Mouse (Mus musculus): ENCODE results near the gene Lef1. TPM values are rescaled to one million over a fixed set of nuclear protein-coding genes. Genes with fewer than 3 reads are reported as not detected.
A peak's percentile ranks its signal among the peaks of the same experiment; 100 is the strongest.

Gene Lef1
- polyA plus RNA-seq, 1 experiment from 2014 or later = 48.3 TPM

DNA sequence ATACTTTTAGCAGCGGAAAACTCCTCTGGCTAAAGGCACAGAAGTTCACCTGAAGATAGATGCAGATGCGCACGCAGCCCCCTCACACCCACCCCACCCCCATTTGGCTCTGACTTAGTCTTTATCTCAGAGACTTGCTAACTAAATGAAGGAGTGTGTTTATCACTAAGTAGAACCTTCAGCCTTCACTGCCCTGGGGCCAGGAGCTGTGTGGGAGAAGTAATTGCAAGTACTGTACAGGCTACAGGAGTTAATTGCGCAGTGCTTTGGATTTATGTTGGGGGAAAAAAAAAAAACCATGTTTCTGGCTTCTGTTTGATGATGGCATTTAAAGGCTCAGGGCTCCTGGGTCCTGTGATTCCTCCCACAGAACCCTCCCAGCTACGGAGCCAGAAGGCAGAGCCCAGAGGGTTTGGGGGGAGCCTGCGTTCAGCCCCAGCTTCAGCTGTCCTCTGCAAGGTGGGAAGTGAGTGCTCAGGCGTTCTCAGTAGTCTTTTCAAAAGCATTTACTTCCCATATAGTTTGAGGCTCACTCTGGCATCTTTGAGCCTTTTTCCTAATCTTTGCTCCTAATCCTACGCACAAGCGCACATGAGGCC, 103.9 kb downstream of the Lef1 start:
- Histone ChIP-seq H3K27me3 (ENCODE audit: poor library complexity, severe bottlenecking) (no peaks in the 10 kb centered on the region), H3K36me3 (replicated peaks) (peaks cover 42% of the 10 kb centered on the region), H3K27ac (peak overlapping the region; percentile 3; the same call in 1 of the 2 replicates), H3K4me3 (no peak overlapping the region), H3K9me3 (0 out of 2 replicates have a peak, but pooled peaks cover 3% of the 10 kb centered on the region), H3K4me1 (peaks cover 11% of the 10 kb centered on the region; the same call in 1 of the 2 replicates)
- DNase-seq (ENCODE audit: extremely low spot score, low spot score) = no peak
- WGBS = 88% methylated on average over 9 of the region's 9 CpGs

DNA sequence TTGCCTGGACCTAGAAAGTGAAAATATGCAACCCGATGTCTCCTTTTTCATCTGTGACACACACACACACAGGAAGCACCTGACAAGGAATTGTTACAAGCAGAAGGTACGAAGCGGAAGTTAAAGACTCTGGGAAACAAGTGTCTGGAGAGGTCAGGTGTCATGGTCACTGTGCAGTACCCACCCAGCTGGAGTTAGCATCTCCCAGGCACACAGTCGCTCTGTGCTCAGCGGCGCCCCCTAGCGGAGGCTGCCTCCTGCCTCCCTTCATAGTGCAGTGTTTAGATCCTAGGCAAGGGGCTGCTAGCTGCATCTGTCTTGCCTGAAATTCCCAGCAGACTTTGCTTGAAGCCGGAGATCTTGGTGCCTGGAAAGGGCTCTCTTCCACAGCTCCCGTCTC, 104.6 kb downstream of the Lef1 start:
- H3K27me3 ChIP-seq (ENCODE audit: poor library complexity, severe bottlenecking) = no peaks in the 10 kb centered on the region
- H3K9me3 ChIP-seq = 0 out of 2 replicates have a peak, but pooled peaks cover 3% of the 10 kb centered on the region
- H3K27ac ChIP-seq = no peak overlapping the region
- peaks cover 48% of the 10 kb centered on the region for H3K36me3 ChIP-seq (replicated peaks)
- H3K4me1 ChIP-seq = peaks cover 18% of the 10 kb centered on the region; the same call in 1 of the 2 replicates
- no peak for DNase-seq (ENCODE audit: extremely low spot score, low spot score)
- 62% methylated on average over 9 of the region's 9 CpGs for WGBS
- no peak overlapping the region for H3K4me3 ChIP-seq

DNA sequence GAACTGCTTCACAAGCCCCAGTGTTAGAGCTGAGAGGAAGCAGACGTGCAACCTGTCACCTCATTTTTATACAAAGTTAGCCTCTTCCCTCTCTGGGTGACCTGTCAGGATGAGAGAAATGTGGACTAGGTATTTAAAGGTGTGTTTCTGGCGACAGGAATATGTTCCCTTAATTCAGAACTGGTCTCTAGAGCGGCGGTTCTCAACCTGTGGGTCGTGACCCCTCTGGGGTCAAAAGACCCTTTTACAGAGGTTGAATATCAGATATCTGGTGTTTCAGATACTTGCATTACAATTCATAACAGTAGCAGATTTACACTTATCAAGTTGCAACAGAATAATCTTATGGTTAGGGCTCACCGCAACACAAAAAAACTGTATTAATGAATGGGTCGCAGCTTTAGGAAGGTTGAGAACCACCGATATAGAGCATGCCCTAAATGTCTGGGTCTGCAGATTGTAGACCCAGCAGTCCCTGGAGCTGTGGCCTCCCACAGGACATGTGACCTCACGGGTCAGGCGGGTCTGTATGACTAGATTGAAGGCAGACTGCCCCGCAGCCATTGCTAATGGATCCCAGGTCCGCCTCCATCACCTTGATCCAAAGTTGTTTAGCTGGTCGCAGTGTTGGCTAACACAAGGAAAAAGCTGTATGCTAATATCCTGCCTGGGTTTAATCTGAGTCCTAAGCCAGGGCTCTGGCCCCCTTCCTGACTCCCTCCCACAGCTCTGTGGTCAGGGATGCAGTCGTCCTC, 108.5 kb downstream of the Lef1 start:
- 65% methylated on average over 14 of the region's 14 CpGs for WGBS
- Histone ChIP-seq H3K9me3 (no peaks in the 10 kb centered on the region), H3K36me3 (replicated peaks) (peaks cover 53% of the 10 kb centered on the region), H3K27ac (no peak overlapping the region), H3K27me3 (ENCODE audit: poor library complexity, severe bottlenecking) (no peaks in the 10 kb centered on the region), H3K4me1 (peaks cover 24% of the 10 kb centered on the region; the same call in 1 of the 2 replicates), H3K4me3 (no peak overlapping the region)
- peak; percentile 31 for DNase-seq (ENCODE audit: extremely low spot score, low spot score)

DNA sequence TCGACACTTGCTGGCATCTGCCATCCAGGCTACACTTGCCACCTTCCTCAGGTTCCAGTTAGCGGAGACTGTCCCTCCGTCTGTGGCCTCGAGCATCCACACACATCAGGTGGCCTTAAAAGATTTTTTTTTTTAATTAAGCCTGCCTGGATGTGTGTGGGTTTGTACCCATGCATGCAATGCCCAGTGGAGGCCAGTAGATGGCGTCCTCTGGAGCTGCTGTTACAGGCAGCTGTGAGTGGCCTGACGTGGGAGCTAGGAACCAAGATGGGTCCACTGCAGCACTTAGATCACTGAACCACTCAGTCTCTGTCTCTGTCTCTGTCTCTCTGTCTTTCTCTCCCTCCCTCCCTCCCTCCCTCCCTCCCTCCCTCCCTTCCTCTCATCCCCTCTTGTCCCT, 117.8 kb downstream of the Lef1 start:
- no peak for DNase-seq (ENCODE audit: extremely low spot score, low spot score)
- no peak overlapping the region for H3K27ac ChIP-seq
- H3K4me1 ChIP-seq = 0 out of 2 replicates have a peak, but pooled peaks cover 2% of the 10 kb centered on the region
- no peaks in the 10 kb centered on the region for H3K9me3 ChIP-seq
- no peaks in the 10 kb centered on the region for H3K27me3 ChIP-seq (ENCODE audit: poor library complexity, severe bottlenecking)
- H3K4me3 ChIP-seq = no peak overlapping the region
- peaks cover 52% of the 10 kb centered on the region for H3K36me3 ChIP-seq (replicated peaks)
- WGBS = 83% methylated on average over 6 of the region's 6 CpGs

DNA sequence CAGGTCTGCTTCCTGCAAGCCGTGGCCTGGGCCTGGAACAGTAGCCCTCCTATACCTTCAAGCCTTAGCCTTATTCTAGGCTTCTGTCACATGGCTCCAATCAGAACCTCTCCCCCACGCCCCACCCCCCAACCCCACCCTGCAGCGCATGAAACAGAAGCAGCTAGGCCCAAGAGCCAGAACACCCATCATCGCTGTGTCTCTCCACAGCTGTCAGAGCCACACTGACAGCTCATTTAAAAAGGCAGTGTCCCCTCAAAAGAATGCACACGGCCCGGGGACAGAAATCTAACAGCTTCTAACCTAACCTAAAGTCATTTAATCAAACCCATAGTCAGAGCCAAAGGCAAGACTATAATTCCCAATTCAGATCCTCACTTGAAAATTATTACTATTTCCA, 126.8 kb downstream of the Lef1 start:
- Histone ChIP-seq H3K27me3 (ENCODE audit: poor library complexity, severe bottlenecking) (no peaks in the 10 kb centered on the region), H3K36me3 (replicated peaks) (peaks cover 42% of the 10 kb centered on the region), H3K27ac (peak overlapping the region; percentile 44; the same call in 1 of the 2 replicates), H3K4me1 (peaks cover 11% of the 10 kb centered on the region), H3K4me3 (no peak overlapping the region), H3K9me3 (no peaks in the 10 kb centered on the region)
- no peak for DNase-seq (ENCODE audit: extremely low spot score, low spot score)
- 80% methylated on average over 6 of the region's 6 CpGs for WGBS

DNA sequence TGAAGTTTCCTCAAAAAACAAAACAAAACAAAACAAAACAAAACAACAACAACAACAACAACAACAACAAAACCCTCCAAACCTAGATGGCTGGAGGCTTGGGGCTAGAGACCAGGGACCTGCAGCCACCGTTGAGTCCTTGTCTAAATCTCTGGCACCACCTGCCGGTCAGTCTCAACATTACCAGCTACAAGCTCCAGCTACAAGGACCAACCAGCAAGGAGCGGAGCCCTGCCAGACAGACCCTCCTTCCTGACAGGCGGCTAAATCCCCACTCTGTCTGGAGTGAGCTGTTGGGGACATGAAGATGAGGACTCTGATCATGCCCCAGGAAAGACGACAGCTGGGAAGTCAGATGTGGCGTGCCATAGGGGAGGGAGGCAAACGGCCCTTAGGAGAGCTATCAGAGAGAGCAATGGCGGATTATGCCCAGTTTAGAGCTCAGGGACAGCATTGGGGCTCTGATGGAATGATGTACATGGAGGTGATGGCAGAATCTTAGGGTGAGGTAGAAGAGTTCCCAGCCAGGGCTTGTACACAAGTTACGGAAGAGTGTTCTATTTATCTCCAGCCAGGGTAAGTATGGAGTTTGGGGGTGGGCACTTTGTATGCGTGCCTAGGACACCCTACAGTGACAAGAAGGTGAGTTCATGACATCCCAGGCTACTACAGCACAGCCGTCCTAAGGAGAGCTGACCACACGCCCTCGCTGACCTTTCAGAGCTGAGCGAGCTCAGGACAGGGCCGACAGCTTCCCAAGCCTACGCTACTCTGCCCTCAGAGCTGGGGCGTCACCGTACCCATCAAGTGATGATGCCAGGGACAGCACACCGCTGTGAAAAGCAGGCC, 127.7 kb downstream of the Lef1 start:
- Histone ChIP-seq H3K4me3 (no peak overlapping the region), H3K9me3 (no peaks in the 10 kb centered on the region), H3K27ac (no peak overlapping the region), H3K36me3 (replicated peaks) (peaks cover 44% of the 10 kb centered on the region), H3K4me1 (peaks cover 11% of the 10 kb centered on the region), H3K27me3 (ENCODE audit: poor library complexity, severe bottlenecking) (no peaks in the 10 kb centered on the region)
- 60% methylated on average over 19 of the region's 19 CpGs for WGBS
- peak; percentile 87 for DNase-seq (ENCODE audit: extremely low spot score, low spot score)

DNA sequence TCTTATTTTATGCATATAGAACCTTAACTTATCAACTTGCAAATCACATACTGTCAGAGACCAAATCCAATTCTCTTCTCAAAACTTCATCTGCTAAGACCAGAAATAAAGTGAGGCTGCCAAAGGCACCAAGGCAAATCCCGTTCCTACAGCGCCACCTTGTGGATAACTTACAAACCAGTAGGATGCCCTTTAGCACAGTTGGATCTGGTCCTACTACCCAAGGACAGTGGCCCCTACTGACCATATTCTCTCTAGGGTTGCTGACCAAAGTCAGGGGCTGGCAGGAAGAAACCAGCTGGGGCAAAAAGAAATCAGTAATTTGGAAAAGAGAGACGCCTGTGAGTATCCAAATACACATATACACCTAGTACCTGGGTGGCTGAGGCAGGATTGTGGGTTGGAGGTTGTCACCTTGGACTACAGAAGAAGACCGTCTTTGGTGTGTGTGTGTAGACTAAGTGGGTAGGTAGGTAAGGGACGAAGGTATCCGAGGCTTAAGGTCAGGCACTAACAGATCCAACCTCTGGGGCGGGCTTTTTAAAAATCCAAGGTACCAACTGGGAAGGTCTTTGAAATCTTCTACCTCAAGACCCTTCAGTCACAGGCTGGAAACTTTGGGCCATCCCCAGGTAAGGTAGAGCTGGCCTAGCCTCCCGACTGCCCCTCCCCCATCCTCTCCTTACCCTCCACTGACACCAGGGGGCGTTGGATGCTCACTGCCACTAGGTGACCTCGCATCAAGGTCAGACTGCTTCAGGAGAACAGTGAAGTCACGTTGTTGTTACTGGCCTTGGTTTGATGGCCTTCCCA, 135.7 kb downstream of the Lef1 start:
- Histone ChIP-seq H3K27ac (no peak overlapping the region), H3K36me3 (replicated peaks) (peaks cover 62% of the 10 kb centered on the region), H3K9me3 (no peaks in the 10 kb centered on the region), H3K27me3 (ENCODE audit: poor library complexity, severe bottlenecking) (no peaks in the 10 kb centered on the region), H3K4me3 (no peak overlapping the region), H3K4me1 (peaks cover 6% of the 10 kb centered on the region)
- 58% methylated on average over 11 of the region's 11 CpGs for WGBS
- peak; percentile 57 for DNase-seq (ENCODE audit: extremely low spot score, low spot score)

DNA sequence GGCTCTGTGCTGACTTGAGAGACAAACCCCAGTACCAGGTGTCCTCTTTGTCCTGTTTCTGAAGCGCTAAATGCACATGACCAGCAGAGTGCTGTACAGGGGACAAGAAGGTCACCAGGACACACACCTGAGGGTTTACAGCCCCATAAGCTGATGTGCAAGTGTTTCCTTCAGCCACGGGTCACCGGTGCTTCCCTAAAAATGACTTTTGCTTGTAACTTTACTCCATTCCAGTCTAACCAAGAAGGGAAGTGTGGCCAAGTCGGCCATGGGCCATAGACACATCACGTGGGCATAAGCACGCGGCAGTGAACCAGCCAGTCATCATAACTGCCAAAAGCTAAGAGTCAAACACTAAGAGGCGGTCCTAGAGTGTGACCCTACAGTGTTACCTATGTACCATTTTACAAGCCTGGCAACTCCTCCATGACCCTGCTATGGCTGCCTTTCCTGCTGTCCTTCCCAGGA, 136.3 kb downstream of the Lef1 start:
- Histone ChIP-seq H3K27me3 (ENCODE audit: poor library complexity, severe bottlenecking) (no peaks in the 10 kb centered on the region), H3K36me3 (replicated peaks) (peaks cover 58% of the 10 kb centered on the region), H3K9me3 (no peaks in the 10 kb centered on the region), H3K4me3 (no peak overlapping the region), H3K27ac (no peak overlapping the region), H3K4me1 (peaks cover 6% of the 10 kb centered on the region)
- WGBS = 95% methylated on average over 8 of the region's 8 CpGs
- DNase-seq (ENCODE audit: extremely low spot score, low spot score) = no peak

DNA sequence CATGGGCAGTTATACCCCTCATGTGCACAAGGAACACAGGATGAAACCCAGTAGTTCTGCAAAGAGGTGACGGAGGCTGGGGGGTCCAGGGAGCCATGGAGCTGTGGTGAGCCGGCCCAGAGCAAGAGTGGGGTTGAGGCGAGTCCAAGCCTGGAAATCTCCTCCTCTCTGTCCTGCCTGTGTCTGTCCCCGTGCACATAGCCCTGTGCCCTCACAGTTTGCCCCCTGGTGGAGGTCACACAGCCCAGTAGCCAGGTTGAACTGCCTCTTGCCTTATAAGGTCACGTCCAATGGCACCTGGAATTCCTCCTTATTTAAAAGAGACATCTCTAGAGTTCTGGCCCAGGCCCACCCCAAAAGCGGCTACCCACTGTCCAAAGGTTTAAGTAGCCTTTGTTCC, 137.2 kb downstream of the Lef1 start:
- no peak for DNase-seq (ENCODE audit: extremely low spot score, low spot score)
- Histone ChIP-seq H3K36me3 (replicated peaks) (peaks cover 51% of the 10 kb centered on the region), H3K27ac (no peak overlapping the region), H3K4me3 (no peak overlapping the region), H3K27me3 (ENCODE audit: poor library complexity, severe bottlenecking) (no peaks in the 10 kb centered on the region), H3K4me1 (peaks cover 6% of the 10 kb centered on the region), H3K9me3 (no peaks in the 10 kb centered on the region)
- 76% methylated on average over 6 of the region's 6 CpGs for WGBS

DNA sequence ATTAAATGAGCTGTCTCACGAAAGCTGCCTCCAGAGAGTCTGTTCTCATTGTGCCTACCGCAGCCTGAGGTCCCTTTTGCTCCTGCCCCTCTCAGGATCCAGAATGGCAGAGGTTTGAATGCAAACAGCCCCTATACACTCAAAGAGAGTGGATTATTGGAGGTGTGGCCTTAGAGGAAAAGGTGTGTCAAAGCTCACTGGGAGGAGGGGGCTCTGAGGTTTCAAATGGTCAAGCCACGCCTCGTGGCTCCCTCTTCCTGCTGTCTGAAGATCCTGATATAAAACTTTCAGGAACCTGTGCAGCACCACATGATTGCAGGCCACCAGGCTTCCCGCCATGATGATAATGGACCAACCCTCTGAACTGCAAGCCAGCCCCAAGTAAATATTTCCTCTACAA, 137.6 kb downstream of the Lef1 start:
- no peak for DNase-seq (ENCODE audit: extremely low spot score, low spot score)
- Histone ChIP-seq H3K4me1 (peaks cover 6% of the 10 kb centered on the region), H3K9me3 (no peaks in the 10 kb centered on the region), H3K27ac (no peak overlapping the region), H3K4me3 (no peak overlapping the region), H3K27me3 (ENCODE audit: poor library complexity, severe bottlenecking) (no peaks in the 10 kb centered on the region), H3K36me3 (replicated peaks) (peaks cover 50% of the 10 kb centered on the region)
- 86% methylated on average over 5 of the region's 5 CpGs for WGBS

DNA sequence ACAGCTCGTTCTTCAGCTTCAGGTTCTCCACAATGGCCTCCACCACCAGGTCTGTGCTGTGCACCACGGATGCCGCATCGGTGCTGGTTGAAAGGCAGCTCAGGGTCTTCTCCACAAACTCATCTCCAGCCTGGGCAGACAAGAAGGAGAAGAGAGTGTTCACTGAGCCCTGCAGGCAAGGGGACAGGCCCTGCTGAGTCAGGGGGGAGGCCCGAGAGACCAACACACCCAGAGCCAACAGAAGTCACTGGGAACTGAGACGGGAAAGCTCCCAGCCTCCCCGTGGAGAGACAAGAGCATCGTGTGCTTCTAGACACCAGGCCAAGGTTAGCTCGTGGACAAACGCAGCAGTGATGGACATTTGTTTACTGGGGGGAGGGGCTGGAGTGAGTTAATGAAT, 138.2 kb downstream of the Lef1 start:
- Histone ChIP-seq H3K27me3 (ENCODE audit: poor library complexity, severe bottlenecking) (no peaks in the 10 kb centered on the region), H3K4me3 (no peak overlapping the region), H3K27ac (no peak overlapping the region), H3K9me3 (no peaks in the 10 kb centered on the region), H3K36me3 (replicated peaks) (peaks cover 46% of the 10 kb centered on the region), H3K4me1 (peaks cover 6% of the 10 kb centered on the region)
- no peak for DNase-seq (ENCODE audit: extremely low spot score, low spot score)
- 91% methylated on average over 10 of the region's 10 CpGs for WGBS

DNA sequence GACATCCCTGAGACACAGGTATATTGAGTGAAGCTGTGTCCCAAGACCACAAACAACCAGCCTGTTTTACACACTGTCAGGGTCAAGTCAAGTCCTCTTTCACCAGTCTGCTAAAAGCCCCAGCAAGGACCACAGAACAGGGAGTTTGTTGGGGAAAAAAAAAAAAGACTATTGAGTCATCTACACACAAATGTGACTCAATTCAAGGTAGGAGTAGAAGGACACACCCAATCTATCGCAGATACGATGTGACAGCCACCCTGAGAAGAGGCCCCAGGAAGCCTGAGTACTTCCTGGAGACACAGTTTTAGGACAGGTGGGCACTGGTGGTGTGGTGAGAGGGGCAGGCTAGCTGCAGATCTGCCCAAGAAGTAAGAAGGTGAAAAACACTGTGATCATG, 140.0 kb downstream of the Lef1 start:
- Histone ChIP-seq H3K4me3 (no peak overlapping the region), H3K9me3 (no peaks in the 10 kb centered on the region), H3K36me3 (replicated peaks) (peaks cover 45% of the 10 kb centered on the region), H3K27ac (no peak overlapping the region), H3K4me1 (no peaks in the 10 kb centered on the region), H3K27me3 (ENCODE audit: poor library complexity, severe bottlenecking) (no peaks in the 10 kb centered on the region)
- DNase-seq (ENCODE audit: extremely low spot score, low spot score) = no peak
- 95% methylated on average over 2 of the region's 2 CpGs for WGBS

All from forebrain, embryonic 10.5 days (tissue).